ENCODE assay signal across 9 mouse cellular contexts in genomic region chr7:70354606-70355356, GRCm38 (mm10). TPM values are rescaled to one million over a fixed set of nuclear protein-coding genes. Genes with fewer than 3 reads are reported as not detected.
A peak's percentile ranks its signal among the peaks of the same experiment; 100 is the strongest.
DNase-seq lines count a peak whose midpoint lies in the region; ATAC-seq lines count a peak whose summit lies in the region.
"Had no signal": no experiment of that assay in that cellular context is flagged by ENCODE, and none has a peak within 500 bp of the region (broad histone marks: within the 10 kb centered on the region; RNA-seq: fewer than 3 reads in every experiment).

No protein-coding gene starts in this region.

- H3K36me3 ChIP-seq in heart, embryonic 11.5 days (ENCODE audit: control insufficient read depth, insufficient read depth, low read length): no peaks in the 10 kb centered on the region
- H3K36me3 ChIP-seq in embryonic facial prominence, embryonic 12.5 days: peaks cover 15% of the 10 kb centered on the region
- no peaks in the 10 kb centered on the region for H3K36me3 ChIP-seq in intestine, embryonic 16.5 days (ENCODE audit: control insufficient read depth, insufficient read depth, low read length)
- H3K36me3 ChIP-seq in midbrain, embryonic 12.5 days: peaks cover 11% of the 10 kb centered on the region; the same call in 1 of the 2 replicates

- 18% methylated on average over 14 of the region's 14 CpGs for WGBS in heart, embryonic 11.5 days (ENCODE audit: insufficient replicate concordance)
- 11% methylated on average over 14 of the region's 14 CpGs for WGBS in embryonic facial prominence, embryonic 12.5 days
- WGBS in intestine, embryonic 16.5 days: 26% methylated on average over 14 of the region's 14 CpGs
- 5% methylated on average over 14 of the region's 14 CpGs for WGBS in midbrain, embryonic 12.5 days

- peak overlapping the region; percentile 83 for H3K4me2 ChIP-seq in heart, embryonic 11.5 days
- H3K4me2 ChIP-seq in embryonic facial prominence, embryonic 12.5 days (replicated peaks): peak overlapping the region; percentile 79
- peak overlapping the region; percentile 87 for H3K4me2 ChIP-seq in intestine, embryonic 16.5 days (ENCODE audit: low read depth, low read length)
- H3K4me2 ChIP-seq in midbrain, embryonic 12.5 days (replicated peaks): peak overlapping the region; percentile 66

- peak overlapping the region; percentile 62 for H3K9ac ChIP-seq in heart, embryonic 11.5 days (ENCODE audit: low read depth, low read length)
- H3K9ac ChIP-seq in embryonic facial prominence, embryonic 12.5 days: peak overlapping the region; percentile 99
- H3K9ac ChIP-seq in intestine, embryonic 16.5 days (ENCODE audit: low read depth, low read length): peak overlapping the region; percentile 46
- peak overlapping the region; percentile 99 for H3K9ac ChIP-seq in midbrain, embryonic 12.5 days (replicated peaks)

- DNase-seq in heart, adult 9 months (ENCODE audit: low spot score in 2 of 2): no peak
- no peak for DNase-seq in cerebellum, adult 8-10 months
- no peak for DNase-seq in gastrocnemius, postnatal 36 days
- no peak for DNase-seq in B cell, adult 2 months

- intact Hi-C loops in gastrocnemius, postnatal 36 days (cut with DNase I): loop anchor here (5.0 kb wide), 1 partner anchor 288 kb away; no protein-coding TSS in a partner anchor

- ATAC-seq in heart, embryonic 11.5 days (replicated peaks; ENCODE audit: insufficient number of reproducible peaks, low FRiP score, low TSS enrichment): no peak
- no peak for ATAC-seq in embryonic facial prominence, embryonic 12.5 days (ENCODE audit: insufficient number of reproducible peaks, insufficient read depth, low FRiP score, low TSS enrichment)
- no peak for ATAC-seq in intestine, embryonic 16.5 days
- peak; percentile 5; the same call in 1 of the 2 replicates for ATAC-seq in midbrain, embryonic 12.5 days (ENCODE audit: low FRiP score, low read depth)

- H3K4me3 ChIP-seq in heart, embryonic 11.5 days (ENCODE audit: low read depth, low read length): peak overlapping the region; percentile 79
- peak overlapping the region; percentile 82 for H3K4me3 ChIP-seq in embryonic facial prominence, embryonic 12.5 days
- peak overlapping the region; percentile 38 for H3K4me3 ChIP-seq in intestine, embryonic 16.5 days (ENCODE audit: low read length)
- peak overlapping the region; percentile 85 for H3K4me3 ChIP-seq in midbrain, embryonic 12.5 days
- H3K4me3 ChIP-seq: myocyte had no signal

- peaks cover 31% of the 10 kb centered on the region for H3K27me3 ChIP-seq in heart, embryonic 11.5 days (ENCODE audit: control insufficient read depth, insufficient read depth, low read length)
- no peaks in the 10 kb centered on the region for H3K27me3 ChIP-seq in embryonic facial prominence, embryonic 12.5 days
- H3K27me3 ChIP-seq in intestine, embryonic 16.5 days (replicated peaks; ENCODE audit: control insufficient read depth, insufficient read depth, low read length): no peaks in the 10 kb centered on the region
- peaks cover 59% of the 10 kb centered on the region for H3K27me3 ChIP-seq in midbrain, embryonic 12.5 days

- peak overlapping the region; percentile 29; the same call in 1 of the 2 replicates for H3K27ac ChIP-seq in heart, embryonic 11.5 days (ENCODE audit: low read depth, low read length)
- peak overlapping the region; percentile 76 for H3K27ac ChIP-seq in embryonic facial prominence, embryonic 12.5 days
- no peak overlapping the region for H3K27ac ChIP-seq in intestine, embryonic 16.5 days (ENCODE audit: low read length)
- H3K27ac ChIP-seq in midbrain, embryonic 12.5 days (replicated peaks): peak overlapping the region; percentile 99

- no peaks in the 10 kb centered on the region for H3K9me3 ChIP-seq in heart, embryonic 11.5 days (replicated peaks; ENCODE audit: control insufficient read depth, low read length)
- no peaks in the 10 kb centered on the region for H3K9me3 ChIP-seq in embryonic facial prominence, embryonic 12.5 days
- H3K9me3 ChIP-seq in intestine, embryonic 16.5 days (ENCODE audit: control insufficient read depth, low read length): no peaks in the 10 kb centered on the region
- no peaks in the 10 kb centered on the region for H3K9me3 ChIP-seq in midbrain, embryonic 12.5 days

- peaks cover 7% of the 10 kb centered on the region; the same call in 1 of the 2 replicates for H3K4me1 ChIP-seq in heart, embryonic 11.5 days (ENCODE audit: control insufficient read depth, insufficient read depth, low read length)
- H3K4me1 ChIP-seq in embryonic facial prominence, embryonic 12.5 days: peaks cover 20% of the 10 kb centered on the region
- H3K4me1 ChIP-seq in intestine, embryonic 16.5 days (ENCODE audit: control insufficient read depth, insufficient read depth, low read length): peaks cover 34% of the 10 kb centered on the region
- H3K4me1 ChIP-seq in midbrain, embryonic 12.5 days: peaks cover 10% of the 10 kb centered on the region

RNA-seq across cellular contexts. Expression of gene Nr2f2, which starts 11.8 kb away (rescaled TPM):
- 30.4 and 34.4 TPM in 2 replicates for polyA plus RNA-seq in heart, embryonic 11.5 days (2014; fragmentation: Nextera tagmentation; extraction: Ambion mirVana)
- 96.9 and 99.0 TPM in 2 replicates for polyA plus RNA-seq in embryonic facial prominence, embryonic 12.5 days (2016; fragmentation: Nextera tagmentation; extraction: Ambion mirVana)
- 22.2 and 24.6 TPM in 2 replicates for polyA plus RNA-seq in intestine, embryonic 16.5 days (2015; fragmentation: Nextera tagmentation; extraction: Ambion mirVana)
- polyA plus RNA-seq in midbrain, embryonic 12.5 days (2016; fragmentation: Nextera tagmentation; extraction: Ambion mirVana): 105 and 143 TPM in 2 replicates
- total RNA-seq in gastrocnemius, postnatal 36 days (2021): 10 to 100 TPM; 12.7 to 19.4 TPM

Comparison
In these comparisons a context has a peak if more than half of its experiments do, and no peak if none do; other contexts are left out.
1. H3K9ac ChIP-seq: peak in every context shown above with its lines; median percentile 99 in embryonic facial prominence, embryonic 12.5 days; 99 in midbrain, embryonic 12.5 days; 62 in heart, embryonic 11.5 days; 46 in intestine, embryonic 16.5 days.